Mouse (Mus musculus): ENCODE measurements at regions not wholly inside any gene's neighbourhood (a gene's known extent, or its start where the extent isn't known, plus 50 kb on each side); places are given as distances from the start of the nearest gene placed in this dataset.

GRCm38 (mm10) chr9:30756796-30757195 is 165.5 kb downstream of the Adamts15 start:
- Histone ChIP-seq H3K4me3 (ENCODE audit: low read depth, low read length) (no peak overlapping the region), H3K27me3 (ENCODE audit: insufficient read depth, low read length) (no peaks in the 10 kb centered on the region), H3K9ac (replicated peaks; ENCODE audit: low read length, poor library complexity, severe bottlenecking) (no peak overlapping the region), H3K4me1 (ENCODE audit: insufficient read depth, low read length) (no peaks in the 10 kb centered on the region), H3K27ac (ENCODE audit: low read depth, low read length) (no peak overlapping the region), H3K4me2 (ENCODE audit: low read depth, low read length, poor library complexity, severe bottlenecking) (no peak overlapping the region), H3K36me3 (ENCODE audit: insufficient read depth, low read length) (no peaks in the 10 kb centered on the region), H3K9me3 (ENCODE audit: low read length) (no peaks in the 10 kb centered on the region)
- ATAC-seq (ENCODE audit: low FRiP score) (no peak), DNase-seq (ENCODE audit: low spot score) (no peak)
- 81% methylated on average over 4 of the region's 4 CpGs for WGBS
- no peak for TF ChIP-seq CTCF (IDR thresholded peaks at IDR 0.05)

DNA sequence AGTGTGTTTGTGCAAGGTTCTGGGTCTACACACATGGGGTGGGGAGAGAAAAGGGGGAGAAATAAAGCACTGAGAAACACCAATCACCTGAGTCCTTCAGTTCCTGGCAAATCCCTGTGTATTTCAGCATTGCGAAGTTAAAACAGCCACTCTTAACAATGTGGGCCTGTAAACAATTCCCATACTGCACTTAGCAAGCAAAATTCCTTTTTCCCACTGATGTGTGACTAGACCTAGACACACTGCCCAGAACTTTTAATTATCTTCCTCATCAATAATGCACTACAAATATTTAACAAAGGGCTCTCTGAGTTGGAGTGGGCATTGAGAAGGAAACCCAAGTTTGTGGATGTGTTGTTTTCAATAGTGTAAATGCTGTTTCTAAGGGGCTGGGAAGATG is 166.7 kb downstream of the Adamts15 start:
- no peak for TF ChIP-seq CTCF (IDR thresholded peaks at IDR 0.05)

GRCm38 (mm10) chr9:30754826-30755225 is 167.4 kb downstream of the Adamts15 start:
- no peaks in the 10 kb centered on the region for H3K36me3 ChIP-seq (ENCODE audit: insufficient read depth, low read length)
- WGBS: 93% methylated on average over 5 of the region's 5 CpGs
- no peak for ATAC-seq (ENCODE audit: low FRiP score)

More for the DNA sequence above, 166.7 kb downstream of the Adamts15 start:
- Histone ChIP-seq H3K27ac (ENCODE audit: low read depth, low read length) (no peak overlapping the region), H3K9ac (replicated peaks; ENCODE audit: low read length, poor library complexity, severe bottlenecking) (no peak overlapping the region), H3K36me3 (ENCODE audit: insufficient read depth, low read length) (no peaks in the 10 kb centered on the region), H3K9me3 (ENCODE audit: low read length) (no peaks in the 10 kb centered on the region), H3K4me3 (ENCODE audit: low read depth, low read length) (no peak overlapping the region), H3K4me1 (ENCODE audit: insufficient read depth, low read length) (no peaks in the 10 kb centered on the region), H3K4me2 (ENCODE audit: low read depth, low read length, poor library complexity, severe bottlenecking) (no peak overlapping the region), H3K27me3 (ENCODE audit: insufficient read depth, low read length) (no peaks in the 10 kb centered on the region)
- DNase-seq (ENCODE audit: low spot score) (no peak), ATAC-seq (ENCODE audit: low FRiP score) (no peak)
- 86% methylated on average over 1 of the region's 1 CpGs for WGBS

DNA sequence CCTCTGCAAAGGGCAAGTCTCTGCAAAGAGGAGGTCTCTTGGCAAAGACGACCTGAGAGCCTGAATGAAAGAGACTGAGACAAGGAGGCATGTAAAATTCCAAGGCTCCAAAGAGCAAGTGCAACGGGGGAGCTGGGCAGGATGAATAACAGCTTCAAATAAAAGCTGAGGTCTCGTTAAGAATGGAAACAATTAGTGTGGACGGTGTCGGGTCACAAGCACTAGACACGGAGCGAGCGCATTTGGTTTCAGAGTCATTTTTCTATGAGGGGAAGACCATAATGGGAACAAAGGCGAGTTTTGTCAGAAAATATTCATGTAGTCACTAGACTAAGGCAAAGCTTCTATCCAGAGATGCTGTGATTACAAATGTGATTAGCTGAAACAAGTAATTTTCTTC is 178.8 kb downstream of the Adamts15 start:
- no peak for ATAC-seq (ENCODE audit: low FRiP score)
- Histone ChIP-seq H3K9ac (replicated peaks; ENCODE audit: low read length, poor library complexity, severe bottlenecking) (no peak overlapping the region), H3K27ac (ENCODE audit: low read depth, low read length) (no peak overlapping the region), H3K4me2 (ENCODE audit: low read depth, low read length, poor library complexity, severe bottlenecking) (no peak overlapping the region), H3K27me3 (ENCODE audit: insufficient read depth, low read length) (no peaks in the 10 kb centered on the region), H3K4me1 (ENCODE audit: insufficient read depth, low read length) (no peaks in the 10 kb centered on the region), H3K36me3 (ENCODE audit: insufficient read depth, low read length) (no peaks in the 10 kb centered on the region), H3K4me3 (ENCODE audit: low read depth, low read length) (no peak overlapping the region), H3K9me3 (ENCODE audit: low read length) (no peaks in the 10 kb centered on the region)
- 52% methylated on average over 9 of the region's 9 CpGs for WGBS
- no peak for TF ChIP-seq CTCF (IDR thresholded peaks at IDR 0.05)
- no peak for DNase-seq (ENCODE audit: low spot score)

More at GRCm38 (mm10) chr9:30754826-30755225, 167.4 kb downstream of the Adamts15 start:
- Histone ChIP-seq H3K4me3 (ENCODE audit: low read depth, low read length) (no peak overlapping the region), H3K9ac (replicated peaks; ENCODE audit: low read length, poor library complexity, severe bottlenecking) (no peak overlapping the region), H3K4me2 (ENCODE audit: low read depth, low read length, poor library complexity, severe bottlenecking) (no peak overlapping the region), H3K27me3 (ENCODE audit: insufficient read depth, low read length) (no peaks in the 10 kb centered on the region), H3K4me1 (ENCODE audit: insufficient read depth, low read length) (no peaks in the 10 kb centered on the region), H3K27ac (ENCODE audit: low read depth, low read length) (no peak overlapping the region), H3K9me3 (ENCODE audit: low read length) (no peaks in the 10 kb centered on the region)
- DNase-seq (ENCODE audit: low spot score): no peak
- TF ChIP-seq CTCF (IDR thresholded peaks at IDR 0.05): no peak

DNA sequence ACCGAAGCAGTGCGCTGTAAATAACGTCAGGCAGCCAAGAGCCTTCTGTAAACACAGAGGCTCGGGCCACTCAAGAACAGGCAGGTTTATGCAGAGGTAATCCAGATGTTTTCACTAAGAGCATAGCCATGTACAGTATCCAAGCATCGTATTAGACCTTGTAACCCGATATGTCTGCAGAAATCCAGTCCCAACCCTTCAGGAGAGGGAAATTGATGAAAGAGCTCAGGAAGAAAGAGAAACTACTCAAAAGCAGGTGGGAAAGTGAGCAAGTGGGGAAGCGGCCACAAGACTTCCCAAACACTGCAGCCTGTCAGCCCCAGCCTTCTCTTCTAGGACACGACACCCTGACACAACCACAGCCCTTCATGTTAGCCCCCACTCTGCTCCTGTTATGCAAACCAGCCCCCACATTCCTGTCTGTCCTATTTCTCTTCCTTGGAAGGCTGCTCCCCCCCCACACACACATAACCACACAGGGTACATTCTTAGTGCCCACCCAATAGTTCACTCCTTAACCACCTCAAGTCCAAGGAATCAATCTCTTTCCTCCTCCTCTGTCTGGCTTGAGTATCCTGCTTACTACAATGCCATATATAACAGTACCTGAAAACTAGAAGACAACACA is 179.7 kb downstream of the Adamts15 start:
- Histone ChIP-seq H3K9ac (replicated peaks; ENCODE audit: low read length, poor library complexity, severe bottlenecking) (no peak overlapping the region), H3K4me1 (ENCODE audit: insufficient read depth, low read length) (no peaks in the 10 kb centered on the region), H3K9me3 (ENCODE audit: low read length) (no peaks in the 10 kb centered on the region), H3K27ac (ENCODE audit: low read depth, low read length) (no peak overlapping the region), H3K4me2 (ENCODE audit: low read depth, low read length, poor library complexity, severe bottlenecking) (no peak overlapping the region), H3K4me3 (ENCODE audit: low read depth, low read length) (no peak overlapping the region), H3K36me3 (ENCODE audit: insufficient read depth, low read length) (no peaks in the 10 kb centered on the region), H3K27me3 (ENCODE audit: insufficient read depth, low read length) (no peaks in the 10 kb centered on the region)
- ATAC-seq (ENCODE audit: low FRiP score): no peak
- no peak for DNase-seq (ENCODE audit: low spot score)
- no peak for TF ChIP-seq CTCF (IDR thresholded peaks at IDR 0.05)
- 87% methylated on average over 8 of the region's 8 CpGs for WGBS

DNA sequence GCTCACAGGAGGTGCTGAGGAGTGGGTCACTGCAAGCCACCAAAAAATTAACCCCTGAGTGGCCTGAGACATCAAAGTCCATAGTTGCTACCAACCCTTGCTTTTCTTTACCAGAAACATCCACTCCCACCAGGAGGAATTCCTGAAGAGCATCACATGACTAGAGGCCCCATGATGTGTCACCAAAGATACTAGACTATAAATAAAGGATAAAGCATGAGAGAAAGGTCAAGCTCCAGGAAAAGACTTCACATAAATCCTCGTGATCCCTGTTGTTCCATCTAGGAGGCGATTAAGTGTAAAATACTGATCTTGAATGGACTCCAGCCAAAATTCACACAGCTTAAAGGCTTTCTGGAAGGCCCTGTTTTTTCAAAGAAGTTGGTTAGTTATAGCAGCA is 190.6 kb downstream of the Adamts15 start:
- H3K9ac ChIP-seq (replicated peaks; ENCODE audit: low read length, poor library complexity, severe bottlenecking): no peak overlapping the region
- H3K4me1 ChIP-seq (ENCODE audit: insufficient read depth, low read length): no peaks in the 10 kb centered on the region
- H3K36me3 ChIP-seq (ENCODE audit: insufficient read depth, low read length): no peaks in the 10 kb centered on the region
- no peak overlapping the region for H3K4me2 ChIP-seq (ENCODE audit: low read depth, low read length, poor library complexity, severe bottlenecking)
- no peak for DNase-seq (ENCODE audit: low spot score)
- TF ChIP-seq CTCF (IDR thresholded peaks at IDR 0.05): no peak
- no peaks in the 10 kb centered on the region for H3K9me3 ChIP-seq (ENCODE audit: low read length)
- no peaks in the 10 kb centered on the region for H3K27me3 ChIP-seq (ENCODE audit: insufficient read depth, low read length)
- no peak for ATAC-seq (ENCODE audit: low FRiP score)
- no peak overlapping the region for H3K27ac ChIP-seq (ENCODE audit: low read depth, low read length)
- 46% methylated on average over 2 of the region's 2 CpGs for WGBS
- H3K4me3 ChIP-seq (ENCODE audit: low read depth, low read length): no peak overlapping the region
